Mouse (Mus musculus) cerebellum, adult 2 months (tissue): ENCODE data around the gene Tpm4.
"Not testable (repeated sequence)": the region's sequence is repeated elsewhere in the genome, so short reads cannot be mapped to it uniquely, and the experiment has no call there.

Source experiments
- CTCF ChIP-seq: fragments of 200-500 bp; IDR thresholded peaks from 2 replicates; pipeline ENCODE4 v1.5.1; 2011; ENCODE audit warnings: low read depth, mild to moderate bottlenecking, control low read depth, low read length, moderate library complexity, borderline replicate concordance; ENCODE audit not compliant: insufficient read depth
- POLR2A ChIP-seq: fragments of 200-500 bp; IDR thresholded peaks from 2 replicates; pipeline ENCODE4 v1.6.1; 2011; ENCODE audit warnings: low read length, control low read depth, borderline replicate concordance; ENCODE audit not compliant: insufficient read depth

DNA sequence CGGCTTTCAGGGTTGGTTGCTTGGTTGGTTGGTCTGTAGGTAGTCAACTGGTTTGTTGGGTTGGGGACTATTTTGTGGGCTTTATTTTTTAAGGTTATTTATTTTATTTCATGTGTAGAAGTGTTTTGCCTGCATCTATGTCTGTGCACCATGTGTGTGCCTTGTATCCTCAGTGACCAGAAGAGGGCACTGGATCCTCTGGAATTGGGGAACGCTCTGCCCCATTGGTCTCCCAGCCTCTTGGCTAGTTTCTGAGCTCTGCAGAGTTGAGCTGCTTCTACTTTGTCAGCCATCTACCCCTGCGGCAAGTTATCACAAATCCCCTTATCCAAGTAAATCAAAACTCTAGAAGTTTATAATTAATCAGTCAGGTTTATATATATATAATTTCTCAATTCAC is 47.2 kb upstream of the Tpm4 start:
- not testable (repeated sequence) for TF ChIP-seq CTCF, POLR2A
